Mouse (Mus musculus): ENCODE measurements at regions not wholly inside any gene's neighbourhood (a gene's known extent, or its start where the extent isn't known, plus 50 kb on each side); places are given as distances from the start of the nearest gene placed in this dataset.

- no peaks in the 10 kb centered on the region for H3K36me3 ChIP-seq
- H3K4me3 ChIP-seq = no peak overlapping the region
- DNase-seq (ENCODE audit: low spot score) = no peak
- no peaks in the 10 kb centered on the region for H3K27me3 ChIP-seq (ENCODE audit: low read depth, poor library complexity, severe bottlenecking)
- H3K9me3 ChIP-seq (replicated peaks) = no peaks in the 10 kb centered on the region
- H3K27ac ChIP-seq (replicated peaks) = no peak overlapping the region
- 50% methylated on average over 4 of the region's 4 CpGs for WGBS
- no peaks in the 10 kb centered on the region for H3K4me1 ChIP-seq
These were observed 286.7 kb upstream of the Ins1 start for GRCm38 (mm10) chr19:51977236-51977961.

- H3K4me3 ChIP-seq = no peak overlapping the region
- H3K27ac ChIP-seq (replicated peaks) = no peak overlapping the region
- H3K4me1 ChIP-seq = peaks cover 13% of the 10 kb centered on the region
- no peak for DNase-seq (ENCODE audit: low spot score)
- H3K9me3 ChIP-seq (replicated peaks) = no peaks in the 10 kb centered on the region
- peaks cover 54% of the 10 kb centered on the region for H3K27me3 ChIP-seq (ENCODE audit: low read depth, poor library complexity, severe bottlenecking)
- no peaks in the 10 kb centered on the region for H3K36me3 ChIP-seq
These were observed 266.9 kb upstream of the Ins1 start for GRCm38 (mm10) chr19:51997161-51997560.
